Mouse (Mus musculus): ENCODE measurements around the gene Ctdsp2. TPM values are rescaled to one million over a fixed set of nuclear protein-coding genes. Genes with fewer than 3 reads are reported as not detected.

The Ctdsp2 gene
- polyA plus RNA-seq, 2 experiments: 13.3 to 18.8 TPM

DNA sequence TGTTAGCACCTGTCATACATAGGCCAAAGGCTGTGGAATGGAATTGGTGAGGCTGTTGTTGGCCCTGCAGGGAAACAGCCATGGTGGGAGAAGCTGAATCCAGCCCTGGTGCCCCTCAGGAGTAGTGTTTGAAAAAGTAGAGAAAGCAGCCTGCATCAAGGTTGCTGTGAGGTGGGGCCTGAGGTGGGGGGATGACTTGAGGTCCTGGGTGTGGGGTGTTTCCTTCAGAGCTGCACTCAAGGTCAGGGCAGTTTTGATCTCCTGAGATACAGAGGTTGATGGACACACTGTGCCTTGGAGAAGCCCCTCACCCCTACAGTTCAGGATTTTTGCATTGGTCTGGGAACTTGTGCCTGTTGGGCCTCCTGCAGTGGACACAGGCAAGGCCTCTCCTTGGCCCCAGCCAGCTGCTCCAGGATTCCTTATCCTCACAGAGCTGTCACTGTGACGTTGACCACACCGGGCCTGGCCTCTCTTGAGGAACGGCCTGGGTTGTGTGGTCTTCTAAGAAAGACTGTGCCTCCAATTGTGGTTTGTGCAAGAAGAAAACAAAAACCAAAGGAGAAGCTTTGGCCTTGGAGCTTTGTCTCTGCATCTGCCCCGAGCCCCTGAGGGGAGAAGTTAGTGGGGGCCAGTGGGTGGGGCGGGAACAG, 10.1 kb downstream of the Ctdsp2 start:
- H3K9me3 ChIP-seq (ENCODE audit: control insufficient read depth, low read length): no peaks in the 10 kb centered on the region
- DNase-seq (ENCODE audit: low read depth in 3 of 3, low spot score in 3 of 3): no peak
- H3K9ac ChIP-seq (replicated peaks): no peak overlapping the region
- ATAC-seq (ENCODE audit: insufficient read depth): no peak
- H3K27me3 ChIP-seq (ENCODE audit: control insufficient read depth, insufficient read depth, low read length): no peaks in the 10 kb centered on the region
- H3K4me2 ChIP-seq (ENCODE audit: low read depth): no peak overlapping the region
- peaks cover 0 to 15% of the 10 kb centered on the region in 2 experiments; a peak in 3 of 4 replicates for H3K4me1 ChIP-seq (replicated peaks; ENCODE audit: control insufficient read depth in 2 of 2, insufficient read depth in 2 of 2, low read length in 1 of 2)
- TF ChIP-seq EP300 (IDR thresholded peaks at IDR 0.05; ENCODE audit: low read depth): no peak
- TF ChIP-seq CTCF (IDR thresholded peaks at IDR 0.05; ENCODE audit: low read depth): no peak
- 21% methylated on average over 5 of the region's 5 CpGs for WGBS (ENCODE audit: insufficient replicate concordance)
- no peak overlapping the region for H3K4me3 ChIP-seq (ENCODE audit: insufficient read depth in 1 of 2, low read depth in 2 of 2, low read length in 2 of 2)
- peaks cover 14% of the 10 kb centered on the region for H3K36me3 ChIP-seq (replicated peaks; ENCODE audit: control insufficient read depth, insufficient read depth, low read depth)
- H3K27ac ChIP-seq: no peak overlapping the region

DNA sequence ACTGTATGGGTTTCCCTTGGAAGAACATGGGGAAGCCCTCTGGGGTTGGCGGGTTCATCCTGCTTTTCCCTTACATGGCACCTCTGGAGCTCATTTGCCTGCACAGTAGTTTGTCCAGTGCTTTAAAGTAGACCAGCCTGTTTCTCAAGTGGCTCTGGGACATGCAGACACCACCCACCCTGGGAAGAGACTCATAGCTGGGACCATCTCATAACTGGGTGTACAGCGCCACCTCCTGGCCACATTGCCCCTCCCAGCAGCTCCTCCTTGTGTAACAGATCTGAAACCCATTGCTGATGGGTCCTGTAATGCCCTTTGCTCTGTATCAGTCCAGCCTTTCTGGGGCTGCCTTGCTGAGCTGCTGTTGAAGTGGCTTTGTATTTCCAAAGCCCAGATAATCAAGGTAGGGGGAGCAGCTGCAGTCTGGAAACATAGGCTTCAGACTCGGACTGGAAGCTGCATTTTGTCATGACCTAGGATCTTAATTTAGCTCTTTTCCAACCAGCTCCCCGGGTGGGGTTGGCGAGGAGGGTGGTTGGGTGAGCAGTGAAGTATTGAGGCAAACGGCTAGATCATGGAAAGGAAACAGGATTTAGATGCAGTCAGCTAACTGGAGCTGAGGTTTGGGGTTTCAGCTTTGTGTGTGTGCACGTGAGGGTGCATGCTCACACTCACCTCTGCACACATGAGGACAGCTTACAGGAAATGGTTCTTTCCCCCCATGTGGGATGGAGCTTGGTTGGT, 12.0 kb downstream of the Ctdsp2 start:
- ATAC-seq (ENCODE audit: insufficient read depth): peak; percentile 57; the same call in 1 of the 2 replicates
- TF ChIP-seq EP300 (IDR thresholded peaks at IDR 0.05; ENCODE audit: low read depth) (no peak), CTCF (IDR thresholded peaks at IDR 0.05; ENCODE audit: low read depth) (peak; percentile 95)
- no peaks in the 10 kb centered on the region for H3K9me3 ChIP-seq (ENCODE audit: control insufficient read depth, low read length)
- H3K4me1 ChIP-seq (replicated peaks; ENCODE audit: control insufficient read depth in 2 of 2, insufficient read depth in 2 of 2, low read length in 1 of 2): peaks cover 0 to 8% of the 10 kb centered on the region in 2 experiments; a peak in 3 of 4 replicates
- H3K4me3 ChIP-seq (ENCODE audit: insufficient read depth in 1 of 2, low read depth in 2 of 2, low read length in 2 of 2): no peak overlapping the region
- H3K9ac ChIP-seq (replicated peaks): no peak overlapping the region
- 65% methylated on average over 7 of the region's 7 CpGs for WGBS (ENCODE audit: insufficient replicate concordance)
- peaks cover 26% of the 10 kb centered on the region for H3K36me3 ChIP-seq (replicated peaks; ENCODE audit: control insufficient read depth, insufficient read depth, low read depth)
- no peak overlapping the region for H3K27ac ChIP-seq
- DNase-seq (ENCODE audit: low read depth in 3 of 3, low spot score in 3 of 3): peak; percentile 52 to 59 (median 57)
- no peak overlapping the region for H3K4me2 ChIP-seq (ENCODE audit: low read depth)
- no peaks in the 10 kb centered on the region for H3K27me3 ChIP-seq (ENCODE audit: control insufficient read depth, insufficient read depth, low read length)

DNA sequence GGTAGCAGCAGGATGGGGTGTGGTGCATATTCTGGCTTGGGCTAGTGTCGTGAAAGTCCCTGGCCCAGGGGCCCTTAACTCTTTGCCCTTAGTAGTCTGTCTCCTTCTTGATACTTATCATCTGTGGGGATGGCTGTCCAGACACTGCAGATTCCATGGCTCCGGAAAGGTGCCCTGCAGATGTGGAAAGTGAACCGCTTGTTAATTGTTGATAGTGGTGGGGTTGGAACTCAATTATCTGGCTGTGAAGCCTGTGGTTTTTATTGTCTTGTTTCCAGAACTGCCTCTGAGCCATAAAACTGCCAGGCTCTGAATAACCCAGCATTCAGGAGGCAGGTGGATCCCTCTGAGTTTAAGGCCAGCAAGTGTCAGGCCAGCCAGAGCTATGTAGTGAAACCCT, 13.2 kb downstream of the Ctdsp2 start:
- peaks cover 26% of the 10 kb centered on the region for H3K36me3 ChIP-seq (replicated peaks; ENCODE audit: control insufficient read depth, insufficient read depth, low read depth)
- no peak overlapping the region for H3K27ac ChIP-seq
- peaks cover 0 to 6% of the 10 kb centered on the region in 2 experiments; a peak in 3 of 4 replicates for H3K4me1 ChIP-seq (replicated peaks; ENCODE audit: control insufficient read depth in 2 of 2, insufficient read depth in 2 of 2, low read length in 1 of 2)
- DNase-seq (ENCODE audit: low read depth in 3 of 3, low spot score in 3 of 3) (no peak), ATAC-seq (ENCODE audit: insufficient read depth) (no peak)
- TF ChIP-seq EP300 (IDR thresholded peaks at IDR 0.05; ENCODE audit: low read depth): no peak
- TF ChIP-seq CTCF (IDR thresholded peaks at IDR 0.05; ENCODE audit: low read depth): no peak
- H3K9ac ChIP-seq (replicated peaks): no peak overlapping the region
- H3K4me2 ChIP-seq (ENCODE audit: low read depth): no peak overlapping the region
- no peaks in the 10 kb centered on the region for H3K27me3 ChIP-seq (ENCODE audit: control insufficient read depth, insufficient read depth, low read length)
- no peaks in the 10 kb centered on the region for H3K9me3 ChIP-seq (ENCODE audit: control insufficient read depth, low read length)
- no peak overlapping the region for H3K4me3 ChIP-seq (ENCODE audit: insufficient read depth in 1 of 2, low read depth in 2 of 2, low read length in 2 of 2)
- 55% methylated on average over 3 of the region's 3 CpGs for WGBS (ENCODE audit: insufficient replicate concordance)

DNA sequence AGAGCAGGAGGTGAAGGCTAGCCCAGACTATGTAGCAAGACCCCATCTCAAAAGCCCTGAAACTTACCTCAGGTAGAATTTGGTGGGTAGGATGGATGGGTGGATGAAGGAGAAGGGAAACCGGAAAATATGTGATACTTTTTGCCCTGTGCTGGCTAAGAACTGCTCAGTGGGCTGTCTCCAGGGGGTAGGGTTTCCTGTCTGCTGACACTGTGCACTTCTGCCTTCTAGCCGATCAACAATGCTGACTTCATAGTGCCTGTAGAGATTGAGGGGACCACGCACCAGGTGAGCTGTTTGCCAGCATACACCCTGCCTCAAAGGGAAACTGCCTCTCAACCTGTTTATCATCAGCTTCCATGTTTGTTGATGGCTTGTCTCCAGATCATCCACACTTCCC, 15.1 kb downstream of the Ctdsp2 start:
- 71% methylated on average over 3 of the region's 3 CpGs for WGBS (ENCODE audit: insufficient replicate concordance)
- Histone ChIP-seq H3K9me3 (ENCODE audit: control insufficient read depth, low read length) (no peaks in the 10 kb centered on the region), H3K4me2 (ENCODE audit: low read depth) (no peak overlapping the region), H3K9ac (replicated peaks) (no peak overlapping the region), H3K4me3 (ENCODE audit: insufficient read depth in 1 of 2, low read depth in 2 of 2, low read length in 2 of 2) (no peak overlapping the region), H3K27ac (no peak overlapping the region), H3K27me3 (ENCODE audit: control insufficient read depth, insufficient read depth, low read length) (no peaks in the 10 kb centered on the region), H3K4me1 (replicated peaks; ENCODE audit: control insufficient read depth in 2 of 2, insufficient read depth in 2 of 2, low read length in 1 of 2) (no peaks in the 10 kb centered on the region), H3K36me3 (replicated peaks; ENCODE audit: control insufficient read depth, insufficient read depth, low read depth) (peaks cover 26% of the 10 kb centered on the region)
- TF ChIP-seq EP300 (IDR thresholded peaks at IDR 0.05; ENCODE audit: low read depth) (no peak), CTCF (IDR thresholded peaks at IDR 0.05; ENCODE audit: low read depth) (no peak)
- DNase-seq (ENCODE audit: low read depth in 3 of 3, low spot score in 3 of 3): no peak
- no peak for ATAC-seq (ENCODE audit: insufficient read depth)

DNA sequence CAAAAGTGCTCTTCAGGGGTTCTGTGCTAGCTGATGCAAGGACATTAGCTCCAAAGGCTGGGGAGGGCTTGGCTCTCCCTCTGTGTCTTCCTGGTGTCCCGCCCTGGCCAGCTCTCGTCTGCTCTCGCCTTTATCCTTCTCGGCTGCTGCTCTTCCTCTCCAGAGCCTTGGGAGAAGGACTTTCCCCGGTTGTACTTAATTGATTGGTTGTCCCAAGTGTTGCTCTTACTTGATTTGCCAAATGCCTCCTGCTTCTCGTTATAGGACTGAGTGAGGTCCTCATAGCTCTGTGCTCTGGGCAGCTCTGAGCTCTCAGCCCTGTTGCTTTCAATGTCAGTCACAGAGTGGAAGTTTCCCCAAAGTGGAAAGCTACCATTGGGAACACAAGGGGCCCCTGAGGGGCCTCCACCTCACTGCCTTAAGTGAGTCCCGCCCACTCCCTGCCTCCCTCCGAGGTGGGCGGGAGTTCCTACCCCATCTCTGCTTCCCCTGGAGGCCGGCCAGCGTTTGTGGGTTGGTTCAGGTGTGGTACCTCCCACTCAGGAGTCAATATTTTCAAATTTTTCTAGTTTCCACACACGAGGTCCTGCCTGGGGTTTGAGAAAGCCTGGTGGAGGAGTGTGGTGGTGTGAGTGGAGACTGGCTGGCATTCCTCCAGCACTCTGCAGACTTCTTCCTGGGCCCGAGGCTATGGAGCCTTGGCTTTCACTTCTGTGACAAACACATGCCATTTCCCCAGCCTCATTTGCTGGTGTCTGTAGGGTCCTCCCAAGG, 19.0 kb downstream of the Ctdsp2 start:
- H3K4me2 ChIP-seq (ENCODE audit: low read depth): no peak overlapping the region
- H3K9ac ChIP-seq (replicated peaks): no peak overlapping the region
- WGBS (ENCODE audit: insufficient replicate concordance): 61% methylated on average over 13 of the region's 13 CpGs
- no peak for TF ChIP-seq CTCF (IDR thresholded peaks at IDR 0.05; ENCODE audit: low read depth)
- TF ChIP-seq EP300 (IDR thresholded peaks at IDR 0.05; ENCODE audit: low read depth): no peak
- no peaks in the 10 kb centered on the region for H3K4me1 ChIP-seq (replicated peaks; ENCODE audit: control insufficient read depth in 2 of 2, insufficient read depth in 2 of 2, low read length in 1 of 2)
- no peaks in the 10 kb centered on the region for H3K9me3 ChIP-seq (ENCODE audit: control insufficient read depth, low read length)
- no peak for ATAC-seq (ENCODE audit: insufficient read depth)
- H3K27ac ChIP-seq: no peak overlapping the region
- no peak for DNase-seq (ENCODE audit: low read depth in 3 of 3, low spot score in 3 of 3)
- no peaks in the 10 kb centered on the region for H3K27me3 ChIP-seq (ENCODE audit: control insufficient read depth, insufficient read depth, low read length)
- peaks cover 23% of the 10 kb centered on the region for H3K36me3 ChIP-seq (replicated peaks; ENCODE audit: control insufficient read depth, insufficient read depth, low read depth)
- no peak overlapping the region for H3K4me3 ChIP-seq (ENCODE audit: insufficient read depth in 1 of 2, low read depth in 2 of 2, low read length in 2 of 2)
